Mouse (Mus musculus) lung, postnatal 0 days (tissue): ENCODE measurements at regions not wholly inside any gene's neighbourhood (a gene's known extent, or its start where the extent isn't known, plus 50 kb on each side); places are given as distances from the start of the nearest gene placed in this dataset.

Experiments used
- CTCF ChIP-seq: IDR thresholded peaks from 2 replicates; pipeline ENCODE4 v1.5.1; 2016; ENCODE audit warnings: antibody characterized with exemption, mild to moderate bottlenecking
- EP300 ChIP-seq: IDR thresholded peaks from 2 replicates; pipeline ENCODE4 v1.6.1; 2016; ENCODE audit warnings: antibody characterized with exemption, mild to moderate bottlenecking, control low read depth

DNA sequence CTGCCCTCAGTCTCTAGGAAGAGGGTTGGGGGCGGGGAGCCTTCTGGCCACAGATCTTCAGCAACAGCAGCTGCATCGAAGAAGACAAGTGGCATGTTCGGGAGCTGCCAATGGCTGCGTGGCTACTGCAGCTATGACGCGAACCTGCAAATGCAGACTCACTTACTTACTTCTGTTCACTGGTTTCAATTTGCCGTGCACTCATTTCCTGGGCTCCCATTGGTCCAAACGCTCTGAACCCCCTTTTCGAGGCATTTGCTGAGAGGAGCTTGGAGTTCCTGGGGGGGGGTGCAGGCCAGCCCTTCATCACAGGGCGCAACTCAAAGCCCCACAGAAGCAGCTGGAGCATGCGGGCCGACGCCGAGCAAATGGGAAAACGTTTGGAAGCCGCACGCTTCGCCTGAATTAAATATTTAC lies 362.4 kb downstream of the H2al1j start:
- TF ChIP-seq CTCF = no peak
- no peak for TF ChIP-seq EP300
